Mouse (Mus musculus) brain, embryonic 14.5 days (tissue): Measurements from ENCODE around the gene 4931422A03Rik.

ENCODE experiments used
- CTCF ChIP-seq: fragments of 200-500 bp; IDR thresholded peaks from 2 replicates; pipeline ENCODE4 v1.5.1; 2012; ENCODE audit warnings: inconsistent platforms, mild to moderate bottlenecking, moderate library complexity, borderline replicate concordance; ENCODE audit not compliant: insufficient read depth, insufficient read length; ENCODE audit errors: extremely low read depth
- POLR2A ChIP-seq: fragments of 200-500 bp; IDR thresholded peaks from 2 replicates; pipeline ENCODE4 v1.6.1; 2012; ENCODE audit warnings: mild to moderate bottlenecking, inconsistent platforms, borderline replicate concordance; ENCODE audit not compliant: poor library complexity, insufficient read depth, insufficient read length, severe bottlenecking; ENCODE audit errors: extremely low read depth

GRCm38 (mm10) chr2:103927610-103928145, 100.5 kb downstream of the 4931422A03Rik start:
- TF ChIP-seq CTCF (no peak), POLR2A (no peak)
